Mouse (Mus musculus) embryonic facial prominence, embryonic 10.5 days (tissue): Measurements from ENCODE around the gene Polr3e. TPM values are rescaled to one million over a fixed set of nuclear protein-coding genes. Genes with fewer than 3 reads are reported as not detected.
A peak's percentile ranks its signal among the peaks of the same experiment; 100 is the strongest.
"Not testable (repeated sequence)": the region's sequence is repeated elsewhere in the genome, so short reads cannot be mapped to it uniquely, and the experiment has no call there.

Experiments used
- DNase-seq: peaks from one replicate; pipeline ENCODE4 v3.0.0-alpha.2; 2017; ENCODE audit warnings: low spot score
- H3K27ac ChIP-seq: fragments of 300-500 bp; sonication (generic); replicated peaks from 2 replicates; pipeline ENCODE4 v1.5.1; 2016; ENCODE audit warnings: mild to moderate bottlenecking
- H3K27me3 ChIP-seq: fragments of 300-500 bp; sonication (generic); replicated peaks from 2 replicates; pipeline ENCODE4 v1.6.1; 2016; ENCODE audit warnings: low read depth, mild to moderate bottlenecking; ENCODE audit not compliant: poor library complexity, severe bottlenecking
- H3K36me3 ChIP-seq: fragments of 300-500 bp; sonication (generic); replicated peaks from 2 replicates; pipeline ENCODE4 v1.6.1; 2016; ENCODE audit warnings: mild to moderate bottlenecking, moderate library complexity
- H3K4me1 ChIP-seq: fragments of 300-500 bp; sonication (generic); 2 replicates; pipeline ENCODE4 v1.6.1; 2016
- H3K4me3 ChIP-seq: fragments of 300-500 bp; sonication (generic); 2 replicates; pipeline ENCODE4 v1.5.1; 2016; ENCODE audit warnings: mild to moderate bottlenecking, moderate library complexity
- H3K9me3 ChIP-seq: fragments of 300-500 bp; sonication (generic); 2 replicates; pipeline ENCODE4 v1.6.1; 2016; ENCODE audit warnings: mild to moderate bottlenecking
- WGBS: fragments of 180-500 bp; shearing (Covaris S2); methylation state at CpG from one replicate; pipeline ENCODE4 v1.1.7; 2016; 5-methylcytosine and 5-hydroxymethylcytosine counted together
- polyA plus RNA-seq: library from polyadenylated mRNA; unstranded; fragments of >200 nt; fragmentation: Nextera tagmentation; extraction: Ambion mirVana; gene quantifications from 2 replicates; pipeline ENCODE4 v1.2.1, GENCODE M21; 2016

Polr3e gene
- polyA plus RNA-seq, 1 experiment from 2014 or later = 42.9 TPM

- H3K4me3 ChIP-seq = no peak overlapping the region
- WGBS = 67% methylated on average over 3 of the region's 3 CpGs
Measured at GRCm38 (mm10) chr7:120961893-120962292, 44.3 kb downstream of the Polr3e start.

DNA sequence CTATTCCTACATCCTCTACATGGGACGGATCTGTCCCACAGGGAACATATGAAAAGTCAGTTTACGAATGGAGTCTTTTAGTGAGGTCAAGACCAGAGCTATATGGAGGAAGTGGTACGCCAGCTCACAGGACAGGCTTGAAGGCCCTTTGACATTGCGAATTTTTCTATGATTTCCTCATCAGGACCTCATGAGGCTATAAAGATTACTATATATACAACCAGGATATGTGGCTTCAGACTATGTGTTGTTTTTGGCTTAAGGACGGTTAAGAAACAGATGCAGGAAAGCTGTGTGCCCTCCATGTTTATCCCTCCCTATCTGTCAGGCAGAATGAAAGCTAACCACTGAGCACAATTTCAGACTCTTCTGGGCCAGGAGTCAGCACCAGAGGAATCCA, 45.6 kb downstream of the Polr3e start:
- Histone ChIP-seq H3K4me3 (no peak overlapping the region), H3K36me3 (peaks cover 44% of the 10 kb centered on the region), H3K27ac (no peak overlapping the region), H3K9me3 (no peaks in the 10 kb centered on the region), H3K4me1 (no peaks in the 10 kb centered on the region), H3K27me3 (no peaks in the 10 kb centered on the region)
- DNase-seq = no peak
- 87% methylated on average over 5 of the region's 5 CpGs for WGBS

More at GRCm38 (mm10) chr7:120961893-120962292, 44.3 kb downstream of the Polr3e start:
- H3K27me3 ChIP-seq = no peaks in the 10 kb centered on the region
- H3K27ac ChIP-seq = no peak overlapping the region
- DNase-seq = no peak
- H3K36me3 ChIP-seq = peaks cover 45% of the 10 kb centered on the region
- no peaks in the 10 kb centered on the region for H3K9me3 ChIP-seq
- no peaks in the 10 kb centered on the region for H3K4me1 ChIP-seq

DNA sequence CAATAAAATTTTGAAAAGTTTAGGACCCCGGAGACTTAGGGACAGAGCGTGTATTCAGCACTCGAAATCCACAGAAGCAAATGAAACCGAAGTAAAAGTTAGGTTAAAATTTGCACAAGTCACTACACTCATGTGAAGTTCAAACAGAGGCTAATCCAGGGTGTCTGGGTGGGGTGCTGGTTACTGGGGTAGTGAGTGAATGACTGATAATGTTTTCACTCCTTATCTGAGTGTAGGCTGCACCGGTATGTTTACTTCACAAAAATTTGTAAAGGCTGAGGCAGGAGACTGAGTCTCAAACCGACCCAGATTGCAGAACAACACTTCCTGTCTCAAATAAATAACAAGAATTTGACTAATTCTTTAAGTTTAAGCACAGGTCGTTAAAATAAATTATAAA, 51.7 kb downstream of the Polr3e start:
- H3K4me1 ChIP-seq = 0 out of 2 replicates have a peak, but pooled peaks cover 4% of the 10 kb centered on the region
- H3K27me3 ChIP-seq = no peaks in the 10 kb centered on the region
- H3K9me3 ChIP-seq = no peaks in the 10 kb centered on the region
- peaks cover 29% of the 10 kb centered on the region for H3K36me3 ChIP-seq
- no peak overlapping the region for H3K27ac ChIP-seq
- no peak overlapping the region for H3K4me3 ChIP-seq
- DNase-seq = no peak
- WGBS = 94% methylated on average over 7 of the region's 7 CpGs

DNA sequence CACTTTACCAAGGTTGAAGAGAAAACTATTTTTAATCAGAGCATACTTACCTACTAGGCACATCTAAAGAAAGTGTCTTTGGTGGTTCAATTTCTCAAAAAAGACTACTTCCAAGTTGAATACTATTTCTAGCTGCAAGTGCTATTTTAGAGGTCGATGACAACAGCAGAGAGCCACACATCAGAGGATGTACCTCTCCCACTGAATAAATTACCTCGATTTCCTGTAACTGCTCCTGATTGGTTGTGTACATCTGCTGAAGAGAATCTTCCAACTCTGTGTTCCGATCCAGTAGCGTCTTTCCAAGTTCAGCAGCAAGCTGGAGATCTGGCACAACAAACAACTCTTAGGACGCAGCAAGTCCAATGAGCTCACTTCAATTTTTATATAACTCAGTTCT, 52.6 kb downstream of the Polr3e start:
- Histone ChIP-seq H3K9me3 (no peaks in the 10 kb centered on the region), H3K4me3 (no peak overlapping the region), H3K4me1 (0 out of 2 replicates have a peak, but pooled peaks cover 4% of the 10 kb centered on the region), H3K36me3 (peaks cover 29% of the 10 kb centered on the region), H3K27ac (no peak overlapping the region), H3K27me3 (no peaks in the 10 kb centered on the region)
- WGBS = 87% methylated on average over 5 of the region's 5 CpGs
- no peak for DNase-seq

GRCm38 (mm10) chr7:120972471-120972870, 54.9 kb downstream of the Polr3e start:
- DNase-seq, H3K9me3 ChIP-seq, H3K27me3 ChIP-seq, H3K4me3 ChIP-seq, H3K27ac ChIP-seq: not testable (repeated sequence)
- H3K36me3 ChIP-seq = peaks cover 24% of the 10 kb centered on the region
- H3K4me1 ChIP-seq = peaks cover 13% of the 10 kb centered on the region
- 62% methylated on average over 2 of the region's 2 CpGs for WGBS

DNA sequence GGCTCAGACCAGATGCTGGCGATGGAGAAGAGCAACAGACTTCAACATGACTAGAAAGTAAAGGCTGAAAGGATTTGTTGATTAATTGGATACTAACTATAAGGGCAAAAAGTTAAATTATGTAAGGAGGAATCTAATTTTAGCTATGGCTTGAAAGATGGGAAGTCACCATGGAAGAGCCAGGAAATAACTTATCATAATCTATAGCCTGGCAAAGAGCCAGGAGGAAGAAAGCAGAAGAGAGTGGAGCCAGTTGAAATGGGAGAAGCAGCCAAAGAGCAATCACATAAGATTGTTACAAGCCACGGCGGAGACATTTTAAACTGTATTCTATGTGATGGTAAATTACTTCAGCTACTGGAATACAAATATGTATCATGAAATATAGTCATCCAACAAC, 56.5 kb downstream of the Polr3e start:
- Histone ChIP-seq H3K27me3 (no peaks in the 10 kb centered on the region), H3K36me3 (peaks cover 9% of the 10 kb centered on the region), H3K4me1 (peaks cover 17% of the 10 kb centered on the region), H3K4me3 (no peak overlapping the region), H3K9me3 (no peaks in the 10 kb centered on the region), H3K27ac (no peak overlapping the region)
- WGBS = 94% methylated on average over 3 of the region's 3 CpGs
- DNase-seq = no peak

DNA sequence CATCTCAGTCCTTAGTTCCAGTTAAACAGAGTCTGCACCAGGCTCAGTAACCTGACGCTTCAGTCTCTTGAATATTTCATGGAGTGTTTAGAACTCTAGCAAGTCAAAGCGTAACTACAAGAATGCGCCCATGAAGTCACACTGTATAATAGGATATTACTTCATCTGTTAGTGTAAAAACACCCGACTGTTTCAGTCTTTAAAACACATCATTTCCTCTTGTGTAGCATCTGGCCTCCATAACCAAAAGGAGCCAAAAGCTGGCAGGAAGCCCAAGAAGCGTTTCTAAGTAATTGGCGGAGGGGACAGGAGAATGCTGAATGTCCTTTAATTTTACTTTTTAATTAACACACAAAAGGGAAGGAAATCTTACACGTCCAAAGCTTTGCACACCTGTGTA, 59.5 kb downstream of the Polr3e start:
- H3K9me3 ChIP-seq = no peaks in the 10 kb centered on the region
- H3K27ac ChIP-seq = no peak overlapping the region
- H3K36me3 ChIP-seq = no peaks in the 10 kb centered on the region
- H3K4me1 ChIP-seq = peaks cover 24% of the 10 kb centered on the region
- no peak for DNase-seq
- H3K27me3 ChIP-seq = no peaks in the 10 kb centered on the region
- 81% methylated on average over 7 of the region's 7 CpGs for WGBS
- no peak overlapping the region for H3K4me3 ChIP-seq

DNA sequence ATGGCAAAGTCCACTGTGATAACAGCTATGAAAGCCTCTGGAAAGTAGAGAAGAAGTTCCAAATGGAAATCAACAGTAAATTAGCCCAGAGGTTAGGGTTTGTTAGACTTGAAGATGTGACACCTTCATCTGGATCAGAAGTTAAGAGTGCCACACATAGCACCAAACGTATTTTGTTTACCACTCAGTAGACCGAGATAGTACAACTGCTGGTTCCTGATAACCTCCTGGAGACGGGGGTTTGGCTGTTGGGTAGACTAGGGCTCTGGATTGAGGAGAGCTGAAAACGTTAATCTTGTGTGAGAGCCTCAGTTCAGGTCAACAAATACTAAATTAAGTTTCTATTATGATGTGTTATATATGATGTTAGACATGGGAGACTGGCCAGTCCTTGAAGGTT, 62.5 kb downstream of the Polr3e start:
- H3K27me3 ChIP-seq = no peaks in the 10 kb centered on the region
- H3K4me1 ChIP-seq = peaks cover 30% of the 10 kb centered on the region
- H3K36me3 ChIP-seq = no peaks in the 10 kb centered on the region
- H3K27ac ChIP-seq = no peak overlapping the region
- no peak for DNase-seq
- peak overlapping the region; percentile 96; the same call in 1 of the 2 replicates for H3K4me3 ChIP-seq
- 90% methylated on average over 4 of the region's 4 CpGs for WGBS
- H3K9me3 ChIP-seq = no peaks in the 10 kb centered on the region

GRCm38 (mm10) chr7:120980931-120981924, 63.7 kb downstream of the Polr3e start:
- H3K4me3 ChIP-seq = peak overlapping the region; percentile 96

GRCm38 (mm10) chr7:120982200-120982841, 64.8 kb downstream of the Polr3e start, which contains the start of the genes Cdr2 and Mfsd13b:
Cdr2 (minus strand) TSS chr7:120982312.
Mfsd13b (plus strand) TSS chr7:120982509.
- WGBS = under 1% methylated on average over 46 of the region's 46 CpGs
- Histone ChIP-seq H3K36me3 (no peaks in the 10 kb centered on the region), H3K4me1 (peaks cover 21% of the 10 kb centered on the region), H3K27me3 (no peaks in the 10 kb centered on the region), H3K9me3 (no peaks in the 10 kb centered on the region), H3K4me3 (peak within 1 kb of the TSS; percentile 96), H3K27ac (peak within 1 kb of the TSS; percentile 95)
- DNase-seq = peak; percentile 94

More at GRCm38 (mm10) chr7:120980931-120981924, 63.7 kb downstream of the Polr3e start:
- Histone ChIP-seq H3K27me3 (no peaks in the 10 kb centered on the region), H3K4me1 (peaks cover 25% of the 10 kb centered on the region), H3K9me3 (no peaks in the 10 kb centered on the region), H3K27ac (peak overlapping the region; percentile 95), H3K36me3 (no peaks in the 10 kb centered on the region)
- WGBS = 5% methylated on average over 39 of the region's 39 CpGs
- DNase-seq = peak; percentile 76

DNA sequence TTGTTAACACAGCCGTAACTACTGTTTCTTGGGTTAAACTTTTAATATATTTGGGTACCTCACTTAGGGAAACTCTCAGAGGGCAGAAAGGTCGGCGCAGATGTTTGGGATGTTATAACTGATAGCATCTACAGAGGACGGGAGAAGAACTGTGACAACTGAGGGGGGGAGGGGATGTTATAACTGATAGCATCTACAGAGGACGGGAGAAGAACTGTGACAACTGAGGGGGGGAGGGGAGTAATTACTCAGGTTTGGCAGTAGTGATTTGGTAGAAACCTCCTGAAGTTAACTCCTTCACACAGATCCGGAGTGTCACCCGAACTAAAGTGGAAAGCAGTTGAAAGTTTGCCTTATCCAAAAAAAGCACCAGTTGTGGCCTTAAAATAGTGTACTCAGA, 65.4 kb downstream of the Polr3e start:
- peak overlapping the region; percentile 95 for H3K27ac ChIP-seq
- no peak for DNase-seq
- WGBS = 12% methylated on average over 7 of the region's 7 CpGs

GRCm38 (mm10) chr7:120991191-120991590, 73.6 kb downstream of the Polr3e start:
- H3K27ac ChIP-seq = no peak overlapping the region
- H3K27me3 ChIP-seq = no peaks in the 10 kb centered on the region
- 71% methylated on average over 8 of the region's 8 CpGs for WGBS
- no peak overlapping the region for H3K4me3 ChIP-seq
- H3K36me3 ChIP-seq = no peaks in the 10 kb centered on the region
- H3K9me3 ChIP-seq = no peaks in the 10 kb centered on the region
- H3K4me1 ChIP-seq = no peaks in the 10 kb centered on the region
- no peak for DNase-seq

More for the DNA sequence above, 65.4 kb downstream of the Polr3e start:
- peak overlapping the region; percentile 96 for H3K4me3 ChIP-seq
- H3K27me3 ChIP-seq = no peaks in the 10 kb centered on the region
- H3K4me1 ChIP-seq = peaks cover 21% of the 10 kb centered on the region
- no peaks in the 10 kb centered on the region for H3K36me3 ChIP-seq
- H3K9me3 ChIP-seq = no peaks in the 10 kb centered on the region
